Mouse (Mus musculus): ENCODE measurements at regions not wholly inside any gene's neighbourhood (a gene's known extent, or its start where the extent isn't known, plus 50 kb on each side); places are given as distances from the start of the nearest gene placed in this dataset.

DNA sequence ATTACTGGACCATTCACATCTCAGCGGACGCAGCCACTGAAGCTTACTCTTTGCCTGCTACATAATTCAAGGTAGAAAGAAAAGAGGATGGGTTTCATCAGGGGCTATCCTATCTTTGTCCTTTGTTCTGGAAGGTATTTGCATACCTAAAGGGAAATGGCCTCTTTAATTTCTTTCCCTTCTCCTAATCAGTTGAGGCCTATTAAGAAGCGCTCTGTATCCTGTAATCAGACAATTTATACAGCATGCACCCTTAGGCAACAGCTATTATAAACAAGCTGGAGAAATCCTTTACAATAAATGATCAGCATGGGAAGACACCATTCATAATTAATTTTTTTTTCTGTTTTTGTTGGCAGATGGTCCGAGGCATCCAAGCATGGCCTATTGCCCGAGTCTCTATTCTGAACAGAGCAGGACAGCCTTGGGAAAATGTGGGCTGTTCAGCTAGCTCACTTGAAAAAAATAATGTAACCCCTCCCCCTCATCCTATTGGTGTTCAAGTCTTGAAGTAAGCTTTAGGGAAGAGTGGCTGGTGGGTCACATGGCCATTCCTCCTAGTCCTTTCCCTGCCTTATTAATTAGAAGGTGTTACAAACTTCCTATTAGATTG lies 158.6 kb upstream of the Sall1 start:
- no peak for TF ChIP-seq POLR2A (IDR thresholded peaks at IDR 0.05; ENCODE audit: insufficient read depth, low read depth, low read length)
- TF ChIP-seq CTCF (IDR thresholded peaks at IDR 0.05): no peak
